ENCODE assay signal across 12 mouse cellular contexts in the genomic region with DNA sequence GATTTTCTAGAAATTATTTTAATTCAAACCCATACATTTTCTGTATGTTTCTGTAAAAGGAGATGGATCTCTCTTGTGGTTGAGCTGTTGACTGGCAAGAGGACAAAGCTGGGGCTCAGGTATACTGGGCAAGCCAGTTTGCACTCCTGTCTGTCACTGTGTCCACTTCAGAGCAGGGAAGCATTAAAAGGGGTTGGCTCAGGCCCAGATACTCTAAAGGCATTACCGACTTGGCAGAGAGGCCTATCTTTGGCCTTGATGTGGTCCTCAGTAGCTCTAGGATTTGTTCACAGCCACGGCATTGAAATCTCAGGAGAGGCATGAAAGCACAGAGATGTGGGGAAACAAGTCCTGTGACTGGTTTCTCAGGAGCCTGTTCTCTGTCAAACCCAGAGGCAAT. TPM values are rescaled to one million over a fixed set of nuclear protein-coding genes. Genes with fewer than 3 reads are reported as not detected.
DNase-seq lines count a peak whose midpoint lies in the region; ATAC-seq and TF ChIP-seq lines count a peak whose summit lies in the region.
"Had no signal": no experiment of that assay in that cellular context is flagged by ENCODE, and none has a peak within 500 bp of the region (broad histone marks: within the 10 kb centered on the region; RNA-seq: fewer than 3 reads in every experiment).

No protein-coding gene starts in this region.

- TF ChIP-seq CTCF in heart, adult 2 months (IDR thresholded peaks at IDR 0.05): no peak
- no peak for TF ChIP-seq CTCF in hindbrain, postnatal 0 days (IDR thresholded peaks at IDR 0.05; ENCODE audit: low read depth)

- intact Hi-C loops in heart, adult 2 months (cut with DNase I): no loop called here

- TF ChIP-seq POLR2A in heart, adult 2 months (IDR thresholded peaks at IDR 0.05; ENCODE audit: insufficient read depth, low read depth, low read length): no peak

- no peak for TF ChIP-seq EP300 in heart, adult 2 months (IDR thresholded peaks at IDR 0.05; ENCODE audit: insufficient read depth, low read depth, low read length)

- no peaks in the 10 kb centered on the region for H3K9me3 ChIP-seq in heart, embryonic 10.5 days
- H3K9me3 ChIP-seq in heart, embryonic 12.5 days (replicated peaks): no peaks in the 10 kb centered on the region
- H3K9me3 ChIP-seq in neural tube, embryonic 15.5 days (replicated peaks): no peaks in the 10 kb centered on the region
- no peaks in the 10 kb centered on the region for H3K9me3 ChIP-seq in hindbrain, postnatal 0 days (ENCODE audit: low read length)
- H3K9me3 ChIP-seq: limb, embryonic 13.5 days had no signal

- H3K4me3 ChIP-seq in heart, adult 2 months: no peak overlapping the region
- H3K4me3 ChIP-seq in heart, embryonic 10.5 days: no peak overlapping the region
- no peak overlapping the region for H3K4me3 ChIP-seq in heart, embryonic 12.5 days
- no peak overlapping the region for H3K4me3 ChIP-seq in neural tube, embryonic 15.5 days (replicated peaks)
- no peak overlapping the region for H3K4me3 ChIP-seq in hindbrain, postnatal 0 days (ENCODE audit: low read length)
- H3K4me3 ChIP-seq: erythroblast, embryonic 14.5 days; gastrocnemius, adult 2 months; limb, embryonic 13.5 days had no signal

- no peaks in the 10 kb centered on the region for H3K27me3 ChIP-seq in heart, adult 2 months (ENCODE audit: control insufficient read depth, insufficient read depth, low read length)
- no peaks in the 10 kb centered on the region for H3K27me3 ChIP-seq in heart, embryonic 10.5 days (ENCODE audit: insufficient read depth, poor library complexity, severe bottlenecking)
- no peaks in the 10 kb centered on the region for H3K27me3 ChIP-seq in heart, embryonic 12.5 days (replicated peaks)
- H3K27me3 ChIP-seq in neural tube, embryonic 15.5 days (replicated peaks): no peaks in the 10 kb centered on the region
- H3K27me3 ChIP-seq in hindbrain, postnatal 0 days (ENCODE audit: insufficient read depth, low read length): no peaks in the 10 kb centered on the region
- H3K27me3 ChIP-seq: limb, embryonic 13.5 days had no signal

- WGBS in heart, adult 2 months: 33% methylated on average over 2 of the region's 2 CpGs
- 41% methylated on average over 2 of the region's 2 CpGs for WGBS in heart, embryonic 10.5 days
- WGBS in heart, embryonic 12.5 days: 16% methylated on average over 2 of the region's 2 CpGs
- 74% methylated on average over 2 of the region's 2 CpGs for WGBS in neural tube, embryonic 15.5 days
- 52% methylated on average over 2 of the region's 2 CpGs for WGBS in hindbrain, postnatal 0 days

- H3K79me2 ChIP-seq in heart, adult 2 months (replicated peaks; ENCODE audit: control insufficient read depth, insufficient read depth, low read length): no peaks in the 10 kb centered on the region

- H3K9ac ChIP-seq in heart, adult 2 months (ENCODE audit: low read depth, low read length): no peak overlapping the region
- H3K9ac ChIP-seq in heart, embryonic 12.5 days: no peak overlapping the region
- no peak overlapping the region for H3K9ac ChIP-seq in neural tube, embryonic 15.5 days (replicated peaks)
- no peak overlapping the region for H3K9ac ChIP-seq in hindbrain, postnatal 0 days (replicated peaks; ENCODE audit: low read length)
- H3K9ac ChIP-seq: limb, embryonic 13.5 days had no signal

- H3K4me1 ChIP-seq in heart, adult 2 months (ENCODE audit: control insufficient read depth, insufficient read depth, low read length): no peaks in the 10 kb centered on the region
- peaks cover 6% of the 10 kb centered on the region; the same call in 1 of the 2 replicates for H3K4me1 ChIP-seq in heart, embryonic 10.5 days
- peaks cover 14% of the 10 kb centered on the region; the same call in 1 of the 2 replicates for H3K4me1 ChIP-seq in heart, embryonic 12.5 days (replicated peaks)
- no peaks in the 10 kb centered on the region for H3K4me1 ChIP-seq in neural tube, embryonic 15.5 days
- H3K4me1 ChIP-seq in hindbrain, postnatal 0 days (ENCODE audit: insufficient read depth, low read length): no peaks in the 10 kb centered on the region

- H3K27ac ChIP-seq in heart, adult 2 months: no peak overlapping the region
- no peak overlapping the region for H3K27ac ChIP-seq in heart, embryonic 10.5 days
- peak overlapping the region; percentile 51 for H3K27ac ChIP-seq in heart, embryonic 12.5 days (ENCODE audit: poor library complexity, severe bottlenecking)
- H3K27ac ChIP-seq in neural tube, embryonic 15.5 days (replicated peaks): no peak overlapping the region
- no peak overlapping the region for H3K27ac ChIP-seq in hindbrain, postnatal 0 days
- H3K27ac ChIP-seq: gastrocnemius, adult 2 months; limb, embryonic 13.5 days had no signal

- peak; percentile 21 to 37 for DNase-seq in heart, adult 2 months
- no peak for DNase-seq in heart, embryonic 10.5 days (ENCODE audit: low spot score)
- DNase-seq in ovary, postnatal 36 days (ENCODE audit: low spot score): peak; percentile 13
- no peak for DNase-seq in ovary, postnatal 10 days (ENCODE audit: low spot score)
- peak; percentile 23 to 27 for DNase-seq in lung, postnatal 4 days
- DNase-seq in hindbrain, postnatal 0 days (ENCODE audit: low spot score): no peak
- DNase-seq: gastrocnemius, adult 2 months had no signal

- ATAC-seq in heart, embryonic 12.5 days (ENCODE audit: insufficient number of reproducible peaks, low FRiP score): 0 out of 2 replicates have a peak, but pooled peaks have one; percentile 61
- ATAC-seq in neural tube, embryonic 15.5 days (ENCODE audit: low FRiP score): no peak
- ATAC-seq in hindbrain, postnatal 0 days: no peak

- no peak overlapping the region for H3K4me2 ChIP-seq in heart, embryonic 12.5 days
- H3K4me2 ChIP-seq in neural tube, embryonic 15.5 days: no peak overlapping the region
- no peak overlapping the region for H3K4me2 ChIP-seq in hindbrain, postnatal 0 days (ENCODE audit: low read depth, low read length)
- H3K4me2 ChIP-seq: limb, embryonic 13.5 days had no signal

- no peaks in the 10 kb centered on the region for H3K36me3 ChIP-seq in heart, adult 2 months (ENCODE audit: control insufficient read depth, insufficient read depth, low read length)
- no peaks in the 10 kb centered on the region for H3K36me3 ChIP-seq in heart, embryonic 10.5 days
- no peaks in the 10 kb centered on the region for H3K36me3 ChIP-seq in heart, embryonic 12.5 days
- H3K36me3 ChIP-seq in neural tube, embryonic 15.5 days: no peaks in the 10 kb centered on the region
- no peaks in the 10 kb centered on the region for H3K36me3 ChIP-seq in hindbrain, postnatal 0 days (ENCODE audit: insufficient read depth, low read length)
- H3K36me3 ChIP-seq: limb, embryonic 13.5 days had no signal

RNA-seq across cellular contexts. Expression of a gene that starts 33.7 kb away (rescaled TPM):
- total RNA-seq in heart, adult 2 months (2021): 1 to 10 TPM in 1 of 2 experiments, under 1 TPM in 1; 0.64 to 2.3 TPM
- 4.2 and 4.7 TPM in 2 replicates for polyA plus RNA-seq in heart, adult 2 months (2012; rRNA removed)
- 0.17 and 0.60 TPM in 2 replicates for polyA plus RNA-seq in heart, embryonic 10.5 days (2016; fragmentation: Nextera tagmentation; extraction: Ambion mirVana)
- polyA plus RNA-seq in heart, embryonic 12.5 days (2016; fragmentation: Nextera tagmentation; extraction: Ambion mirVana): not detected in 2 replicates
- polyA plus RNA-seq in neural tube, embryonic 15.5 days (2015; fragmentation: Nextera tagmentation; extraction: Ambion mirVana): 0.47 TPM in 2 replicates
- 0.26 TPM in 1 of 2 replicates, not detected in the other for total RNA-seq in hindbrain, postnatal 0 days (2014; rRNA removed)
- polyA plus RNA-seq in hindbrain, postnatal 0 days (2015; fragmentation: Nextera tagmentation; extraction: Ambion mirVana): 0.26 TPM in 1 of 2 replicates, not detected in the other
- total RNA-seq: gastrocnemius, adult 2 months had no signal
- polyA plus RNA-seq: C2C12; erythroblast, embryonic 14.5 days had no signal

Comparison
In these comparisons a context has a peak if more than half of its experiments do, and no peak if none do; other contexts are left out.
1. DNase-seq: peak in heart, adult 2 months (2 of 2), ovary, postnatal 36 days (single experiment) and lung, postnatal 4 days (2 of 2); none in heart, embryonic 10.5 days (single experiment), ovary, postnatal 10 days (single experiment) and hindbrain, postnatal 0 days (single experiment).